Mouse (Mus musculus): ENCODE measurements around the gene Slc22a6. TPM values are rescaled to one million over a fixed set of nuclear protein-coding genes. Genes with fewer than 3 reads are reported as not detected.

Gene Slc22a6
- total RNA-seq, 2 experiments from 2014 or later: not detected

- DNase-seq: no peak
- intact Hi-C loops (cut with DNase I): no loop called here
Observed at GRCm38 (mm10) chr19:8604536-8605240, 13.2 kb upstream of the Slc22a6 start.

- intact Hi-C loops (cut with DNase I): no loop called here
- no peak for DNase-seq
Observed at GRCm38 (mm10) chr19:8605241-8605558, 12.6 kb upstream of the Slc22a6 start.

GRCm38 (mm10) chr19:8611358-8612123 is 6.3 kb upstream of the Slc22a6 start:
- intact Hi-C loops (cut with DNase I): no loop called here
- DNase-seq: no peak

GRCm38 (mm10) chr19:8613111-8613510 is 4.7 kb upstream of the Slc22a6 start:
- DNase-seq: no peak
- intact Hi-C loops (cut with DNase I): no loop called here

- no peak for DNase-seq
- intact Hi-C loops (cut with DNase I): no loop called here
Observed at GRCm38 (mm10) chr19:8614343-8614742, 3.5 kb upstream of the Slc22a6 start.

GRCm38 (mm10) chr19:8616314-8616713 is 1.5 kb upstream of the Slc22a6 start:
- DNase-seq: no peak
- intact Hi-C loops (cut with DNase I): no loop called here

- no peak for DNase-seq
- intact Hi-C loops (cut with DNase I): no loop called here
Observed at GRCm38 (mm10) chr19:8621098-8621497, 3.3 kb downstream of the Slc22a6 start.

GRCm38 (mm10) chr19:8630249-8630648 is 12.4 kb downstream of the Slc22a6 start:
- DNase-seq: peak in 1 of 2 experiments; percentile 23
- intact Hi-C loops (cut with DNase I): no loop called here

- peak in 1 of 2 experiments; percentile 10 for DNase-seq
Observed at GRCm38 (mm10) chr19:8630826-8631225, 13.0 kb downstream of the Slc22a6 start.

GRCm38 (mm10) chr19:8632029-8632428 is 14.2 kb downstream of the Slc22a6 start:
- intact Hi-C loops (cut with DNase I): no loop called here
- DNase-seq: no peak

More at GRCm38 (mm10) chr19:8630826-8631225, 13.0 kb downstream of the Slc22a6 start:
- intact Hi-C loops (cut with DNase I): no loop called here

- intact Hi-C loops (cut with DNase I): no loop called here
Observed at GRCm38 (mm10) chr19:8642086-8642485, 24.2 kb downstream of the Slc22a6 start.

GRCm38 (mm10) chr19:8646393-8646792 is 28.6 kb downstream of the Slc22a6 start:
- no peak for DNase-seq
- intact Hi-C loops (cut with DNase I): no loop called here

More at GRCm38 (mm10) chr19:8642086-8642485, 24.2 kb downstream of the Slc22a6 start:
- no peak for DNase-seq

GRCm38 (mm10) chr19:8655833-8656232 is 38.0 kb downstream of the Slc22a6 start:
- peak in 1 of 2 experiments; percentile 34 for DNase-seq

GRCm38 (mm10) chr19:8656341-8656740 is 38.5 kb downstream of the Slc22a6 start:
- peak; percentile 23 to 28 for DNase-seq
- intact Hi-C loops (cut with DNase I): no loop called here

More at GRCm38 (mm10) chr19:8655833-8656232, 38.0 kb downstream of the Slc22a6 start:
- intact Hi-C loops (cut with DNase I): no loop called here

- intact Hi-C loops (cut with DNase I): no loop called here
- DNase-seq: peak; percentile 11 to 27
Observed at GRCm38 (mm10) chr19:8661821-8662307, 44.0 kb downstream of the Slc22a6 start.

- peak; percentile 43 to 63 for DNase-seq
- intact Hi-C loops (cut with DNase I): no loop called here
Observed at GRCm38 (mm10) chr19:8662337-8662736, 44.5 kb downstream of the Slc22a6 start.

- DNase-seq: no peak
- intact Hi-C loops (cut with DNase I): no loop called here
Observed at GRCm38 (mm10) chr19:8663360-8663839, 45.6 kb downstream of the Slc22a6 start, which contains the start of gene Chrm1. Gene Chrm1, plus strand, starts transcription at chr19:8663789.

GRCm38 (mm10) chr19:8663911-8664421 is 46.1 kb downstream of the Slc22a6 start:
- intact Hi-C loops (cut with DNase I): no loop called here
- DNase-seq: no peak

GRCm38 (mm10) chr19:8664859-8665258 is 47.0 kb downstream of the Slc22a6 start:
- intact Hi-C loops (cut with DNase I): no loop called here
- no peak for DNase-seq

GRCm38 (mm10) chr19:8665746-8666145 is 47.9 kb downstream of the Slc22a6 start:
- no peak for DNase-seq
- intact Hi-C loops (cut with DNase I): no loop called here

GRCm38 (mm10) chr19:8672859-8673258 is 55.0 kb downstream of the Slc22a6 start:
- intact Hi-C loops (cut with DNase I): no loop called here
- DNase-seq: no peak
